Mouse (Mus musculus): ENCODE measurements around the gene Catip. TPM values are rescaled to one million over a fixed set of nuclear protein-coding genes. Genes with fewer than 3 reads are reported as not detected.

Gene Catip
- polyA plus RNA-seq, 1 experiment: 0.60 TPM

GRCm38 (mm10) chr1:74341898-74342297, 20.0 kb upstream of the Catip start:
- H3K27ac ChIP-seq (ENCODE audit: insufficient read depth, low read depth, low read length): no peak overlapping the region
- no peak for TF ChIP-seq CTCF (IDR thresholded peaks at IDR 0.05; ENCODE audit: low read depth, low read length)
- no peak for TF ChIP-seq POLR2A (IDR thresholded peaks at IDR 0.05; ENCODE audit: borderline replicate concordance, low read depth, low read length)
- no peak overlapping the region for H3K4me3 ChIP-seq (ENCODE audit: insufficient read depth, low read length)
- H3K4me1 ChIP-seq (ENCODE audit: control insufficient read depth, insufficient read depth, low read length): peaks cover 16% of the 10 kb centered on the region

GRCm38 (mm10) chr1:74342308-74342707, 19.6 kb upstream of the Catip start:
- H3K4me3 ChIP-seq (ENCODE audit: insufficient read depth, low read length): no peak overlapping the region
- no peak overlapping the region for H3K27ac ChIP-seq (ENCODE audit: insufficient read depth, low read depth, low read length)
- no peak for TF ChIP-seq POLR2A (IDR thresholded peaks at IDR 0.05; ENCODE audit: borderline replicate concordance, low read depth, low read length)
- no peak for TF ChIP-seq CTCF (IDR thresholded peaks at IDR 0.05; ENCODE audit: low read depth, low read length)
- peaks cover 16% of the 10 kb centered on the region for H3K4me1 ChIP-seq (ENCODE audit: control insufficient read depth, insufficient read depth, low read length)

GRCm38 (mm10) chr1:74343161-74343560, 18.7 kb upstream of the Catip start:
- Histone ChIP-seq H3K27ac (ENCODE audit: insufficient read depth, low read depth, low read length) (no peak overlapping the region), H3K4me1 (ENCODE audit: control insufficient read depth, insufficient read depth, low read length) (peaks cover 16% of the 10 kb centered on the region), H3K4me3 (ENCODE audit: insufficient read depth, low read length) (no peak overlapping the region)
- TF ChIP-seq CTCF (IDR thresholded peaks at IDR 0.05; ENCODE audit: low read depth, low read length): no peak
- TF ChIP-seq POLR2A (IDR thresholded peaks at IDR 0.05; ENCODE audit: borderline replicate concordance, low read depth, low read length): no peak

GRCm38 (mm10) chr1:74344163-74344916, 17.6 kb upstream of the Catip start:
- Histone ChIP-seq H3K4me3 (ENCODE audit: insufficient read depth, low read length) (no peak overlapping the region), H3K4me1 (ENCODE audit: control insufficient read depth, insufficient read depth, low read length) (peaks cover 8% of the 10 kb centered on the region), H3K27ac (ENCODE audit: insufficient read depth, low read depth, low read length) (no peak overlapping the region)
- TF ChIP-seq CTCF (IDR thresholded peaks at IDR 0.05; ENCODE audit: low read depth, low read length) (no peak), POLR2A (IDR thresholded peaks at IDR 0.05; ENCODE audit: borderline replicate concordance, low read depth, low read length) (no peak)

GRCm38 (mm10) chr1:74351185-74351769, 10.6 kb upstream of the Catip start:
- TF ChIP-seq POLR2A (IDR thresholded peaks at IDR 0.05; ENCODE audit: borderline replicate concordance, low read depth, low read length) (no peak), CTCF (IDR thresholded peaks at IDR 0.05; ENCODE audit: low read depth, low read length) (no peak)
- no peaks in the 10 kb centered on the region for H3K4me1 ChIP-seq (ENCODE audit: control insufficient read depth, insufficient read depth, low read length)
- no peak overlapping the region for H3K4me3 ChIP-seq (ENCODE audit: insufficient read depth, low read length)
- no peak overlapping the region for H3K27ac ChIP-seq (ENCODE audit: insufficient read depth, low read depth, low read length)

GRCm38 (mm10) chr1:74352532-74353096, 9.3 kb upstream of the Catip start:
- TF ChIP-seq POLR2A (IDR thresholded peaks at IDR 0.05; ENCODE audit: borderline replicate concordance, low read depth, low read length) (no peak), CTCF (IDR thresholded peaks at IDR 0.05; ENCODE audit: low read depth, low read length) (no peak)
- H3K27ac ChIP-seq (ENCODE audit: insufficient read depth, low read depth, low read length): no peak overlapping the region
- no peaks in the 10 kb centered on the region for H3K4me1 ChIP-seq (ENCODE audit: control insufficient read depth, insufficient read depth, low read length)

GRCm38 (mm10) chr1:74353453-74354229, 8.3 kb upstream of the Catip start:
- H3K4me3 ChIP-seq (ENCODE audit: insufficient read depth, low read length): no peak overlapping the region
- TF ChIP-seq CTCF (IDR thresholded peaks at IDR 0.05; ENCODE audit: low read depth, low read length) (no peak), POLR2A (IDR thresholded peaks at IDR 0.05; ENCODE audit: borderline replicate concordance, low read depth, low read length) (no peak)
- no peaks in the 10 kb centered on the region for H3K4me1 ChIP-seq (ENCODE audit: control insufficient read depth, insufficient read depth, low read length)
- no peak overlapping the region for H3K27ac ChIP-seq (ENCODE audit: insufficient read depth, low read depth, low read length)

More at GRCm38 (mm10) chr1:74352532-74353096, 9.3 kb upstream of the Catip start:
- H3K4me3 ChIP-seq (ENCODE audit: insufficient read depth, low read length): no peak overlapping the region

GRCm38 (mm10) chr1:74357531-74357930, 4.4 kb upstream of the Catip start:
- TF ChIP-seq POLR2A (IDR thresholded peaks at IDR 0.05; ENCODE audit: borderline replicate concordance, low read depth, low read length) (no peak), CTCF (IDR thresholded peaks at IDR 0.05; ENCODE audit: low read depth, low read length) (no peak)
- no peak overlapping the region for H3K27ac ChIP-seq (ENCODE audit: insufficient read depth, low read depth, low read length)
- peaks cover 3% of the 10 kb centered on the region; the same call in 1 of the 2 replicates for H3K4me1 ChIP-seq (ENCODE audit: control insufficient read depth, insufficient read depth, low read length)
- no peak overlapping the region for H3K4me3 ChIP-seq (ENCODE audit: insufficient read depth, low read length)

- peaks cover 19% of the 10 kb centered on the region for H3K4me1 ChIP-seq (ENCODE audit: control insufficient read depth, insufficient read depth, low read length)
- TF ChIP-seq CTCF (IDR thresholded peaks at IDR 0.05; ENCODE audit: low read depth, low read length): no peak
- no peak for TF ChIP-seq POLR2A (IDR thresholded peaks at IDR 0.05; ENCODE audit: borderline replicate concordance, low read depth, low read length)
- no peak overlapping the region for H3K4me3 ChIP-seq (ENCODE audit: insufficient read depth, low read length)
- H3K27ac ChIP-seq (ENCODE audit: insufficient read depth, low read depth, low read length): no peak overlapping the region
Measured at GRCm38 (mm10) chr1:74359952-74360517, 1.9 kb upstream of the Catip start.

All from bone marrow macrophage, adult 2 months (primary cell).